Mouse (Mus musculus) embryonic facial prominence, embryonic 11.5 days (tissue): Measurements from ENCODE around the gene Tmeff2. TPM values are rescaled to one million over a fixed set of nuclear protein-coding genes. Genes with fewer than 3 reads are reported as not detected.

ENCODE experiments used
- ATAC-seq: fragments of 200-750 bp; cut with Nextera tagmentation; replicated peaks from 2 replicates; pipeline ENCODE4 v1.8.0; 2017; ENCODE audit warnings: low read depth; ENCODE audit not compliant: insufficient number of reproducible peaks, low FRiP score, low TSS enrichment
- DNase-seq: peaks from one replicate; pipeline ENCODE4 v3.0.0-alpha.2; 2015; ENCODE audit warnings: low spot score
- H3K27ac ChIP-seq: fragments of 300-500 bp; sonication (generic); replicated peaks from 2 replicates; pipeline ENCODE4 v1.5.1; 2014; ENCODE audit warnings: mild to moderate bottlenecking, low read depth, low read length, control low read depth
- H3K27me3 ChIP-seq: fragments of 300-500 bp; sonication (generic); 2 replicates; pipeline ENCODE4 v1.6.1; 2014; ENCODE audit warnings: mild to moderate bottlenecking, low read length, moderate library complexity, mixed read lengths; ENCODE audit not compliant: control insufficient read depth, insufficient read depth
- H3K36me3 ChIP-seq: fragments of 300-500 bp; sonication (generic); replicated peaks from 2 replicates; pipeline ENCODE4 v1.6.1; 2014; ENCODE audit warnings: low read depth, mild to moderate bottlenecking, low read length, moderate library complexity, mixed read lengths; ENCODE audit not compliant: control insufficient read depth, insufficient read depth
- H3K4me1 ChIP-seq: fragments of 300-500 bp; sonication (generic); 2 replicates; pipeline ENCODE4 v1.6.1; 2014; ENCODE audit warnings: low read length, mixed read lengths; ENCODE audit not compliant: control insufficient read depth, insufficient read depth
- H3K4me2 ChIP-seq: fragments of 300-500 bp; sonication (generic); 2 replicates; pipeline ENCODE4 v1.6.1; 2014; ENCODE audit warnings: low read depth, mild to moderate bottlenecking, control low read depth, low read length, moderate library complexity
- H3K4me3 ChIP-seq: fragments of 300-500 bp; sonication (generic); 2 replicates; pipeline ENCODE4 v1.5.1; 2014; ENCODE audit warnings: low read depth, low read length, control low read depth
- H3K9ac ChIP-seq: fragments of 300-500 bp; sonication (generic); replicated peaks from 2 replicates; pipeline ENCODE4 v1.6.1; 2014; ENCODE audit warnings: mild to moderate bottlenecking, control low read depth, low read length
- H3K9me3 ChIP-seq: fragments of 300-500 bp; sonication (generic); replicated peaks from 2 replicates; pipeline ENCODE4 v1.6.1; 2016; ENCODE audit warnings: mild to moderate bottlenecking, low read length, inconsistent platforms, mixed read lengths; ENCODE audit not compliant: control insufficient read depth
- WGBS: fragments of 180-500 bp; shearing (Covaris S2); extraction: QIAGEN DNeasy Blood & Tissue Kit; methylation state at CpG from one replicate; pipeline ENCODE4 v1.1.7; 2014; 5-methylcytosine and 5-hydroxymethylcytosine counted together
- polyA plus RNA-seq: library from polyadenylated mRNA; unstranded; fragments of >200 nt; fragmentation: Nextera tagmentation; extraction: Ambion mirVana; gene quantifications from 2 replicates; pipeline ENCODE4 v1.2.1, GENCODE M21; 2014

The Tmeff2 gene
- polyA plus RNA-seq, 1 experiment from 2014 or later: 8.6 TPM

DNA sequence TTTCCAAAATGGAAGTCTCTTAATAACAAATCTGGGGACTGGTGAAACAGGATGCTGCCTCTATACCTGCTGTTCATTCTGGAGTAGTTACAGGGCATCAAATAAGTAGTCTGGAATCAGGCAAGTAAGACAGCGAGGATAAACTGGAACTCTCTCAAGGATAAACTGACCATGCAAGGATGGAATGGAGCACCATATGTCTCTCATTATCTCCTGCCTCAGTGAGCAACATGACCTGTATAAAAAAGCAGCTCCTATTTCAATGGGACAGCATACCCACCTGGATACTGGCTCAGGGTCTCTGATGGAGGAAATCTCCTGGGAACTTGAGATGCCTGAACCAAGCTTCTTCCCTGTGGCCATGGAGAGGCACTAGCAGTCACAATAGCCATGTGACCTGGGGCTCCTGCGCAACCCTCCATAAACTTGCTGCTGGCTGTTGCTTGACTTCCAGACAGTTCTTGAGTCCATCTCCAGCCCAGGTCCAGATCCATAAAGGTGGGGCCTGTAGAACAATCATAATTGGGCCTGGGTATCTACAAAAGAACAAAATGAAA, 200.7 kb downstream of the Tmeff2 start:
- Histone ChIP-seq H3K4me1 (no peaks in the 10 kb centered on the region), H3K27me3 (no peaks in the 10 kb centered on the region), H3K36me3 (no peaks in the 10 kb centered on the region), H3K9ac (no peak overlapping the region), H3K4me2 (no peak overlapping the region), H3K27ac (no peak overlapping the region), H3K9me3 (no peaks in the 10 kb centered on the region), H3K4me3 (no peak overlapping the region)
- no peak for DNase-seq
- ATAC-seq: no peak
- 73% methylated on average over 2 of the region's 2 CpGs for WGBS

GRCm38 (mm10) chr1:51104698-51105097, 204.3 kb downstream of the Tmeff2 start:
- 34% methylated on average over 2 of the region's 2 CpGs for WGBS
- Histone ChIP-seq H3K27ac (no peak overlapping the region), H3K4me2 (no peak overlapping the region), H3K4me1 (no peaks in the 10 kb centered on the region), H3K27me3 (no peaks in the 10 kb centered on the region), H3K36me3 (no peaks in the 10 kb centered on the region), H3K9ac (no peak overlapping the region), H3K9me3 (no peaks in the 10 kb centered on the region), H3K4me3 (no peak overlapping the region)
- DNase-seq (no peak), ATAC-seq (no peak)

DNA sequence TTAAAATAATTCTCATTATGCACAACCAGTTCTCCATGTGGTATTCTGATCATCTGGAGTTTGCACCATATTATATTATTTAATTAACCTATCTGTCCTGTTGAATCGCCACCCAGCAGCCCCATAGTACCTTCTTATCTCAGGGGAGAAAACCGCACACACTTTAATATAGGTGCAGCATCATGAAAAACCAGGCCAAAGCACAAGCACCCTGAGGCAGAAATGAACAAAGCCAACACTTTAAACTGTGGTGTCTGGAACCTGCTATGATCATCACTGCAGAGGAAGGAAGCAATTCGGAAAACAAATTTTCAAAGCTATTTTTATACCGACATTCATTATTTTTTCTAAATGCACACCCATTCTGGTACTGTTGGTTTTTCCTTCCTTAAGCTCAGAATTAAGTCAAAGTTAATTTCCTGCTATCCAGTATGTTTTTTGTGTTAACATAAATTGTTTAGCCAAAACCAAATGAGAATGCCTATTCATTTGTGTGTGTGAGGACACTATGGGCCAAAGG, 206.0 kb downstream of the Tmeff2 start:
- no peaks in the 10 kb centered on the region for H3K27me3 ChIP-seq
- WGBS: 60% methylated on average over 4 of the region's 4 CpGs
- no peak for ATAC-seq

GRCm38 (mm10) chr1:51107299-51107698, 206.9 kb downstream of the Tmeff2 start:
- Histone ChIP-seq H3K27me3 (no peaks in the 10 kb centered on the region), H3K9me3 (no peaks in the 10 kb centered on the region), H3K36me3 (no peaks in the 10 kb centered on the region), H3K4me1 (no peaks in the 10 kb centered on the region), H3K27ac (no peak overlapping the region), H3K4me3 (no peak overlapping the region), H3K9ac (no peak overlapping the region), H3K4me2 (no peak overlapping the region)
- ATAC-seq (no peak), DNase-seq (no peak)
- 67% methylated on average over 2 of the region's 2 CpGs for WGBS

More for the DNA sequence above, 206.0 kb downstream of the Tmeff2 start:
- no peak overlapping the region for H3K9ac ChIP-seq
- H3K36me3 ChIP-seq: no peaks in the 10 kb centered on the region
- H3K4me3 ChIP-seq: no peak overlapping the region
- no peak for DNase-seq
- H3K9me3 ChIP-seq: no peaks in the 10 kb centered on the region
- no peak overlapping the region for H3K4me2 ChIP-seq
- H3K4me1 ChIP-seq: no peaks in the 10 kb centered on the region
- no peak overlapping the region for H3K27ac ChIP-seq

DNA sequence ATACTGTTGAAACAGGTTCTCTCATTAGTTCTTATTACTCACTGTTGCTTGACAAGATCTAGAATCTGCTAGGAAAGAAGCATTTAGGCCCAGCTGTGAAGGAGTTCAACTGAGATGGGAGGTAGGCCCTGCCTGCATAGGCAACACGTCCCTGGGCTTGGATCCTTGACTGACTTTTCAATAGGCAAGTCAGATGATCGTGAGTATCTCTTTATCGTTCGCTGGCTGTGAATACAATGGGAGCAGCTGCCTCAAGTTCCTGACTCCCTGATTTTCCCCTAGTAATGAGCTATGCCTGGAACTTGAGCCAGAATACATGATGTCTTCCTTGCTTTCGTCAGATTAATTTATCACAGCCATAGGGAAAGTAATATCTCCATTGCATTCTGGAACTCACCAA, 214.3 kb downstream of the Tmeff2 start:
- Histone ChIP-seq H3K9ac (no peak overlapping the region), H3K4me3 (no peak overlapping the region), H3K9me3 (no peaks in the 10 kb centered on the region), H3K4me1 (no peaks in the 10 kb centered on the region), H3K36me3 (no peaks in the 10 kb centered on the region), H3K27me3 (no peaks in the 10 kb centered on the region), H3K4me2 (no peak overlapping the region), H3K27ac (no peak overlapping the region)
- 84% methylated on average over 5 of the region's 5 CpGs for WGBS
- DNase-seq (no peak), ATAC-seq (no peak)

DNA sequence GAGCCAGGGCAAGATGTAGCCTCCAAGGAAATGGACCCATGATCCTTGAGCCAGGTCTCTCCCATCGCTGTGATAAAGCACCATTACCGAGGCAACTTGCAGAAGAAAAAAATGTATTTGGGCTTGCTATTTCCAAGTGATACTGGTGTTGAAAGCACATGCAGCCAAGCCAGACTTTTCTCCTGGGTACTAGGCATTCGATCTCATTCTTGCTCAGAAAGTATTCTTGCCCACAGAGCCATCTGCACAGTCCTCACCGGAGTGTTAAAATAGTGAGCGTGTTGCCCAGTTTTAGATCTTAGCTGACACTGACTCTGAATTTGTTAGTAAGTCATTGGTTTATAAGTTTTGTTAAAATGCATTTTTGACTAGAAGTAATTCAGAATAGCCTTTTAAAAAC, 215.3 kb downstream of the Tmeff2 start:
- Histone ChIP-seq H3K4me2 (no peak overlapping the region), H3K36me3 (no peaks in the 10 kb centered on the region), H3K27me3 (no peaks in the 10 kb centered on the region), H3K27ac (no peak overlapping the region), H3K4me3 (no peak overlapping the region), H3K9ac (no peak overlapping the region), H3K9me3 (no peaks in the 10 kb centered on the region), H3K4me1 (no peaks in the 10 kb centered on the region)
- no peak for DNase-seq
- no peak for ATAC-seq
- WGBS: 86% methylated on average over 5 of the region's 5 CpGs

- H3K36me3 ChIP-seq: no peaks in the 10 kb centered on the region
- WGBS: 92% methylated on average over 2 of the region's 2 CpGs
- ATAC-seq: no peak
Observed at GRCm38 (mm10) chr1:51117830-51118229, 217.4 kb downstream of the Tmeff2 start.

DNA sequence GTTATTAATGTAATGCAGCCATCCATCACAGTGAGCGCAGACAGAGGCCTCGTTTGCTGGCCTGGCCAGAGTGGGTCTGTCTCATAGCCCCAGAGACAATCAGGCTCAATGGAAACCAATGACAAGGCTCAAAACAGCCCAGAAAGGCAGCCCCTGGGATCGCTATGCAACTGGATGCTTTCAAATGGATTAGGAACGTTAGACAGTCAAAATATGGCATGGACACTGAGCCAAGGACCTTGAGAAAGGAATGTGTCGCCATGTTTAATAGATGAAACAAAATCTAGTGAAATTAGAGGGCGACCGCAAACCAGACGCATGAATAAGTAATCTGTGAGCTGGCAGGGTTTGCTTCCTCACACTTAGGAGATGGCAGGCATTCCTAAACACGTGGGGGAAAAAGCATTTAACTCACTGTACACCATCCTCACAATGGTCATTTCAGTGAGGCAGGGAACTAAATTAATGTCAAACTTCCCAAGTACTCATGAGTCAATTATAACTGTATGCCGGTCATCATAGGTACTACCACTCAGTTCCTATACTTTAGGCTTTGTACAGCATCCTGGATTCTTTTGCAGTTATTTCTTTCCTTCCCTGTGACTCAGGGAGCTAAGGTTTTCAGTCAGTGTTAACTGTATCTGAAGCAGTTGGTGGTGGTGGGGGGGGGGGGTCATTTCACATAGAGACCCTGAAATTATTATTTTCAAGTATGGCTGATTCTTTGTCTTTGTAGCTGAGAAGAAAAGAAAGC, 225.4 kb downstream of the Tmeff2 start:
- ATAC-seq: no peak
- Histone ChIP-seq H3K9me3 (no peaks in the 10 kb centered on the region), H3K4me1 (no peaks in the 10 kb centered on the region), H3K4me2 (no peak overlapping the region), H3K9ac (no peak overlapping the region), H3K36me3 (no peaks in the 10 kb centered on the region), H3K27ac (no peak overlapping the region), H3K4me3 (no peak overlapping the region), H3K27me3 (no peaks in the 10 kb centered on the region)
- 74% methylated on average over 10 of the region's 10 CpGs for WGBS
- no peak for DNase-seq

More at GRCm38 (mm10) chr1:51117830-51118229, 217.4 kb downstream of the Tmeff2 start:
- no peak overlapping the region for H3K4me2 ChIP-seq
- H3K4me3 ChIP-seq: no peak overlapping the region
- no peaks in the 10 kb centered on the region for H3K4me1 ChIP-seq
- no peaks in the 10 kb centered on the region for H3K27me3 ChIP-seq
- H3K9ac ChIP-seq: no peak overlapping the region
- DNase-seq: no peak
- H3K9me3 ChIP-seq: no peaks in the 10 kb centered on the region
- H3K27ac ChIP-seq: no peak overlapping the region
